Mouse (Mus musculus) kidney, embryonic 14.5 days (tissue): ENCODE results near the gene Vps37d. TPM values are rescaled to one million over a fixed set of nuclear protein-coding genes. Genes with fewer than 3 reads are reported as not detected.

Experiments
- ATAC-seq: fragments of 200-750 bp; cut with Nextera tagmentation; 2 replicates; pipeline ENCODE4 v1.8.0; 2017; ENCODE audit warnings: moderate number of reproducible peaks, mild to moderate bottlenecking, moderate TSS enrichment, moderate library complexity; ENCODE audit not compliant: low FRiP score, low TSS enrichment
- H3K27ac ChIP-seq: fragments of 300-500 bp; sonication (generic); 2 replicates; pipeline ENCODE4 v1.5.1; 2014; ENCODE audit warnings: low read depth, mild to moderate bottlenecking, low read length, moderate library complexity, mixed read lengths
- H3K27me3 ChIP-seq: fragments of 300-500 bp; sonication (generic); 2 replicates; pipeline ENCODE4 v1.6.1; 2014; ENCODE audit warnings: mild to moderate bottlenecking, low read length; ENCODE audit not compliant: control insufficient read depth, insufficient read depth
- H3K36me3 ChIP-seq: fragments of 300-500 bp; sonication (generic); 2 replicates; pipeline ENCODE4 v1.6.1; 2014; ENCODE audit warnings: low read length, mixed read lengths; ENCODE audit not compliant: control insufficient read depth, insufficient read depth
- H3K4me1 ChIP-seq: fragments of 300-500 bp; sonication (generic); 2 replicates; pipeline ENCODE4 v1.6.1; 2014; ENCODE audit warnings: low read length, mixed read lengths; ENCODE audit not compliant: control insufficient read depth, insufficient read depth
- H3K4me2 ChIP-seq: fragments of 300-500 bp; sonication (generic); replicated peaks from 2 replicates; pipeline ENCODE4 v1.6.1; 2014; ENCODE audit warnings: low read depth, mild to moderate bottlenecking, low read length
- H3K4me3 ChIP-seq: fragments of 300-500 bp; sonication (generic); 2 replicates; pipeline ENCODE4 v1.5.1; 2014; ENCODE audit warnings: mild to moderate bottlenecking, low read length
- H3K9ac ChIP-seq: fragments of 300-500 bp; sonication (generic); 2 replicates; pipeline ENCODE4 v1.6.1; 2014; ENCODE audit warnings: low read depth, mild to moderate bottlenecking, low read length, moderate library complexity
- H3K9me3 ChIP-seq: fragments of 300-500 bp; sonication (generic); 2 replicates; pipeline ENCODE4 v1.6.1; 2016; ENCODE audit warnings: low read length; ENCODE audit not compliant: control insufficient read depth
- WGBS: fragments of 180-500 bp; shearing (Covaris S2); extraction: QIAGEN DNeasy Blood & Tissue Kit; methylation state at CpG from one replicate; pipeline ENCODE4 v1.1.7; 2014; 5-methylcytosine and 5-hydroxymethylcytosine counted together
- polyA plus RNA-seq: library from polyadenylated mRNA; unstranded; fragments of >200 nt; fragmentation: Nextera tagmentation; extraction: Ambion mirVana; gene quantifications from 2 replicates; pipeline ENCODE4 v1.2.1, GENCODE M21; 2014

Vps37d gene
- polyA plus RNA-seq, 1 experiment from 2014 or later = 8.9 TPM

DNA sequence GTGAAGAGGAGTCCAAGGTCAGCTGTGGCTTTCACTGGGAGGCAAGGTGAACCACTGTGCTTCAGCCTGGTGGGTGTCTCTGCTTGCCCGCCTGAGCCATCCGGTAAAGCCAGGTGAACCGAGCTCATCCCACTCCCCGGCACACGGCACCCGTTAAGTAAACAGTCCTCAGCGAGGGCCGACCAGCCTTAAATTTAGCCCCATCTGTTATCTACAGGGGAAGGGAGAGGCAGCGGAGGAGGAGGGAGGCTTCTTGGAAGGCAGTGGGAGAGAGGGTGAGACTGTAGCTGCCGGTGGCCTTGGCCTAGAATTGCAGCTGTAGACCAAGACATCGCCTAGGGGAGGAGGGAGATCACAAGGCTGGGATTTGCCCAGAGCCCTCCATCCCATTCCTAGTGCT lies 37.3 kb downstream of the Vps37d start:
- WGBS = 67% methylated on average over 11 of the region's 11 CpGs
- no peaks in the 10 kb centered on the region for H3K27me3 ChIP-seq
- no peaks in the 10 kb centered on the region for H3K9me3 ChIP-seq
- no peak overlapping the region for H3K4me3 ChIP-seq
- H3K27ac ChIP-seq = no peak overlapping the region
- H3K9ac ChIP-seq = no peak overlapping the region
- H3K4me1 ChIP-seq = no peaks in the 10 kb centered on the region
- no peak for ATAC-seq
- peaks cover 42% of the 10 kb centered on the region; the same call in 1 of the 2 replicates for H3K36me3 ChIP-seq
- H3K4me2 ChIP-seq = no peak overlapping the region

- WGBS = 65% methylated on average over 6 of the region's 6 CpGs
- no peaks in the 10 kb centered on the region for H3K27me3 ChIP-seq
- no peak overlapping the region for H3K9ac ChIP-seq
- H3K36me3 ChIP-seq = peaks cover 35% of the 10 kb centered on the region; the same call in 1 of the 2 replicates
- H3K4me3 ChIP-seq = no peak overlapping the region
- ATAC-seq = no peak
- H3K4me2 ChIP-seq = no peak overlapping the region
- no peaks in the 10 kb centered on the region for H3K9me3 ChIP-seq
- no peak overlapping the region for H3K27ac ChIP-seq
- no peaks in the 10 kb centered on the region for H3K4me1 ChIP-seq
These were observed 38.0 kb downstream of the Vps37d start for GRCm38 (mm10) chr5:135040059-135040458.

GRCm38 (mm10) chr5:135039541-135039940 lies 38.5 kb downstream of the Vps37d start:
- H3K27ac ChIP-seq = no peak overlapping the region
- no peak overlapping the region for H3K4me3 ChIP-seq
- H3K4me2 ChIP-seq = no peak overlapping the region
- H3K4me1 ChIP-seq = no peaks in the 10 kb centered on the region
- H3K27me3 ChIP-seq = no peaks in the 10 kb centered on the region
- no peak for ATAC-seq
- H3K9ac ChIP-seq = no peak overlapping the region
- H3K36me3 ChIP-seq = peaks cover 31% of the 10 kb centered on the region; the same call in 1 of the 2 replicates
- H3K9me3 ChIP-seq = no peaks in the 10 kb centered on the region
- 88% methylated on average over 9 of the region's 9 CpGs for WGBS

DNA sequence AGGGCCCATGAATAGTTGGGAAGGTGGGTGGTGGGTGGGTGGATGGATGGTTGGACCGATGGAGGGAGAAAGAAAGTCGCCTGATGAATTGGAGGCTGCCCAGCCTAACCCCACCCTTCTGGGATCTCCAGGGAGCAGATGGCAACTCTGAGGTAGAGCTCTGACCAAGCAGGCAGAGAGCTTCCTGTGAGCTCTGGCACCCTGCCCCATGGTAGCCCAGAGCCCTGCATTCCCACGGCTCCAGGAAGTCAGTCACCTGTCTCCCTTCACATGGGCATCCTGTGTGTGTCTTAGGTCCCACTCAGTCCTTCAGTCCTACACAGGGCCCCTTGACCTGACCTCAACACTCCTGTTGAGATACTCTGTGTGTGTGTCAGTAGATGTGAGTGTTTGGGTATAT lies 40.1 kb downstream of the Vps37d start:
- Histone ChIP-seq H3K9ac (no peak overlapping the region), H3K27me3 (no peaks in the 10 kb centered on the region), H3K4me2 (no peak overlapping the region), H3K27ac (no peak overlapping the region), H3K9me3 (no peaks in the 10 kb centered on the region), H3K36me3 (peaks cover 31% of the 10 kb centered on the region; the same call in 1 of the 2 replicates), H3K4me3 (no peak overlapping the region), H3K4me1 (no peaks in the 10 kb centered on the region)
- 89% methylated on average over 3 of the region's 3 CpGs for WGBS
- no peak for ATAC-seq

- 72% methylated on average over 18 of the region's 18 CpGs for WGBS
- no peak overlapping the region for H3K27ac ChIP-seq
- no peaks in the 10 kb centered on the region for H3K4me1 ChIP-seq
- H3K36me3 ChIP-seq = peaks cover 29% of the 10 kb centered on the region; the same call in 1 of the 2 replicates
- no peak overlapping the region for H3K4me3 ChIP-seq
- H3K4me2 ChIP-seq = no peak overlapping the region
- no peaks in the 10 kb centered on the region for H3K27me3 ChIP-seq
- H3K9me3 ChIP-seq = no peaks in the 10 kb centered on the region
- no peak for ATAC-seq
- H3K9ac ChIP-seq = no peak overlapping the region
These were observed 42.3 kb downstream of the Vps37d start for GRCm38 (mm10) chr5:135035608-135036359.

GRCm38 (mm10) chr5:135034593-135034992 lies 43.5 kb downstream of the Vps37d start:
- ATAC-seq = no peak
- 100% methylated on average over 2 of the region's 2 CpGs for WGBS
- no peak overlapping the region for H3K27ac ChIP-seq
- no peaks in the 10 kb centered on the region for H3K9me3 ChIP-seq
- H3K36me3 ChIP-seq = peaks cover 19% of the 10 kb centered on the region; the same call in 1 of the 2 replicates
- H3K4me1 ChIP-seq = no peaks in the 10 kb centered on the region
- H3K9ac ChIP-seq = no peak overlapping the region
- no peak overlapping the region for H3K4me2 ChIP-seq
- H3K4me3 ChIP-seq = no peak overlapping the region
- H3K27me3 ChIP-seq = no peaks in the 10 kb centered on the region

DNA sequence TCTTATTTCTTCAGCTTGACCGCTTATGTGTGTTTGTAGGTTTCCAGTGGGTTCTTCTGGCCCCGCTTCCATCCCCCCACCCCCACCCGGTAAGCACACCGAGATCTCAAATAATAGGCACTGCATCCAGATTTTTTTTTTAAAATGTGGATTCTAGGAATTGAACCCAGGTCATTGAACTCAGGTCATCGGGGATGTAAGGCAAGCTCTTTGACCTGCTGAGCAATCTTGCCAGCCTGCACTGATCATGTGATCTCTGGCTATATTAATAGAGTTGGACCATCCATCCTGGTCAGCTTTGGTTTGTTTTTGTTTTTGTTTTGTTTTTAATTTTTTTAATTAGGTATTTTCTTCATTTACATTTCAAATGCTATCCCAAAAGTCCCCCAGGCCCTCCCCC lies 45.5 kb downstream of the Vps37d start:
- no peak for ATAC-seq
- H3K27ac ChIP-seq = no peak overlapping the region

DNA sequence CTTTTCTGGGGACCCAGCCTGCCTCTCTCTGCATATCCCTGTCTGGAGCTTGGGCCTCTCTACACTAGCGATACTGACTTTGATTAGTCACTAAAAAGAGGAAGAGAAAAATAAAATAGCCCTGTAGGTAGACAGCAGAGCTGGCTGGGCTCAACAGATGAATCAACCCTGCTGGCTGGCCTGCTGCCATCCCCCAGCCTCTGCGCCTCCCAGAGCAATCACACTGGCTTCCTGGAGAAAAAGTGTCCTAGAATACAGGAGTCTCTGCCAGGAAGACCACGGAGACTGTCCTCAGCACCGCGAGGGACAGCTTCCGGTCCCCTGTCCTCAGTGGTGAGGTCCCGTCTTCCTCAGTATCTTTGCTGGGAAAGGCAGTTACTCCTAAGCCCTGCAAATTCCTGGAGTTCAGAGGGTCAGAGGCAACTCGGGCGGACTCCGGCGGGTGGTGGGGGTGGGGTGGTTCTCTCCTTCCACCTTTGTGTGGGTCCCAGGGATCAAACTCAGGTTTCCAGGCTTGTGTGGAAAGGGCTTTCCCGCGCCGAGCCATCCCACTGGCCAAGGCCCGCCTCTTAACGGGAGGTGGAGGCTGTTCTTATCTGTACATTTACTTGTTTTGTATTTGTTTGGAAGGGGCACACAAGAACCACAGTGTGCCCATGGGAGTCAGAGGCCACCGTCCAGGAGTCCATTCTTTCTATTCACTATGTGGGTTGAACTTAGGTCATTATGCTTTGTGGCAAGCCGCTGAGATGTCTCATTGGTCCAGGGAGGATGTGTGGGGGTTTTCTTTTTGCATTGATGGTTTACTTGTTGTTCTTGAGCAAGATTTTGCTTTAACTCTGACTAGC lies 48.8 kb downstream of the Vps37d start:
- H3K4me1 ChIP-seq = peaks cover 36% of the 10 kb centered on the region
- peak overlapping the region; percentile 34; the same call in 1 of the 2 replicates for H3K9ac ChIP-seq
- WGBS = 45% methylated on average over 18 of the region's 18 CpGs
- no peak for ATAC-seq
- H3K4me3 ChIP-seq = 0 out of 2 replicates have a peak overlapping the region, but pooled peaks have one; percentile 4
- no peaks in the 10 kb centered on the region for H3K9me3 ChIP-seq
- no peaks in the 10 kb centered on the region for H3K27me3 ChIP-seq
- peak overlapping the region; percentile 15; the same call in 1 of the 2 replicates for H3K27ac ChIP-seq
- peak overlapping the region; percentile 13; the same call in 1 of the 2 replicates for H3K4me2 ChIP-seq
- no peaks in the 10 kb centered on the region for H3K36me3 ChIP-seq

More for the DNA sequence above, 45.5 kb downstream of the Vps37d start:
- Histone ChIP-seq H3K27me3 (no peaks in the 10 kb centered on the region), H3K4me1 (peaks cover 10% of the 10 kb centered on the region), H3K36me3 (peaks cover 6% of the 10 kb centered on the region; the same call in 1 of the 2 replicates), H3K9me3 (no peaks in the 10 kb centered on the region), H3K4me2 (no peak overlapping the region), H3K4me3 (no peak overlapping the region), H3K9ac (no peak overlapping the region)
- WGBS = 92% methylated on average over 5 of the region's 5 CpGs
